Mouse (Mus musculus) lung, embryonic 14.5 days (tissue): Measurements from ENCODE around the gene Grm3. TPM values are rescaled to one million over a fixed set of nuclear protein-coding genes. Genes with fewer than 3 reads are reported as not detected.

Experiments
- ATAC-seq: fragments of 200-750 bp; cut with Nextera tagmentation; 2 replicates; pipeline ENCODE4 v1.8.0; 2017; ENCODE audit warnings: mild to moderate bottlenecking, moderate TSS enrichment, moderate library complexity; ENCODE audit not compliant: insufficient read depth
- DNase-seq: peaks from one replicate; pipeline ENCODE4 v3.0.0-alpha.2; 2015
- H3K27ac ChIP-seq: fragments of 300-500 bp; sonication (generic); 2 replicates; pipeline ENCODE4 v1.5.1; 2014; ENCODE audit warnings: low read depth, mild to moderate bottlenecking, moderate library complexity
- H3K27me3 ChIP-seq: fragments of 300-500 bp; sonication (generic); 2 replicates; pipeline ENCODE4 v1.6.1; 2014; ENCODE audit warnings: low read length, control low read depth; ENCODE audit not compliant: insufficient read depth
- H3K36me3 ChIP-seq: fragments of 300-500 bp; sonication (generic); 2 replicates; pipeline ENCODE4 v1.6.1; 2014; ENCODE audit warnings: control low read depth; ENCODE audit not compliant: insufficient read depth
- H3K4me1 ChIP-seq: fragments of 300-500 bp; sonication (generic); 2 replicates; pipeline ENCODE4 v1.6.1; 2014; ENCODE audit warnings: antibody characterized with exemption, control low read depth; ENCODE audit not compliant: insufficient read depth
- H3K4me2 ChIP-seq: fragments of 300-500 bp; sonication (generic); 2 replicates; pipeline ENCODE4 v1.6.1; 2014; ENCODE audit warnings: mild to moderate bottlenecking
- H3K4me3 ChIP-seq: fragments of 300-500 bp; sonication (generic); 2 replicates; pipeline ENCODE4 v1.5.1; 2014; ENCODE audit warnings: low read depth, low read length
- H3K9ac ChIP-seq: fragments of 300-500 bp; sonication (generic); 2 replicates; pipeline ENCODE4 v1.6.1; 2014
- H3K9me3 ChIP-seq: fragments of 300-500 bp; sonication (generic); 2 replicates; pipeline ENCODE4 v1.6.1; 2016; ENCODE audit warnings: low read depth, low read length, control low read depth
- CTCF ChIP-seq: IDR thresholded peaks from 2 replicates; pipeline ENCODE4 v1.5.1; 2016; ENCODE audit warnings: antibody characterized with exemption, low read depth
- WGBS: fragments of 180-500 bp; shearing (Covaris S2); extraction: QIAGEN DNeasy Blood & Tissue Kit; methylation state at CpG from one replicate; pipeline ENCODE4 v1.1.7; 2014; 5-methylcytosine and 5-hydroxymethylcytosine counted together
- polyA plus RNA-seq: library from polyadenylated mRNA; unstranded; fragments of >200 nt; fragmentation: Nextera tagmentation; extraction: Ambion mirVana; gene quantifications from 2 replicates; pipeline ENCODE4 v1.2.1, GENCODE M21; 2014

The Grm3 gene
- polyA plus RNA-seq, 1 experiment from 2014 or later: 0.08 TPM

DNA sequence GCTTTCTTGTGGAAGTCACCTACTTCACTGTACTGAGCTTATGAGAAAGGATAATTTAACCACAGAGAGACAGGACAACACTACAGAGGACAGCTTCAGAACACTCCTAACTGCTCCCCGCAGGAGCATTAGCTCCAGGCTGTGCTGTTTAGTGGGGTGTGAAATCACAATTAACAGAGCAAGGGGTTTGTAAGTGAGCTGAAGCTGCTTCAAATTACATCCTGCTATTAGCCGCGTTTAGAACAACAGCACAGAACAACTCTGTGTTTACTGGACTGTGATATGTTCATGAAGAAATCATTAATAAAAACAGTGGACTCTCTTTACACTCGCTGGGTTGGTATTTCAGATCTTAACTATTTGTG lies 101.9 kb downstream of the Grm3 start:
- 24% methylated on average over 4 of the region's 4 CpGs for WGBS
- ATAC-seq: no peak
- Histone ChIP-seq H3K4me2 (no peak overlapping the region), H3K27ac (no peak overlapping the region), H3K4me1 (no peaks in the 10 kb centered on the region), H3K4me3 (no peak overlapping the region), H3K27me3 (no peaks in the 10 kb centered on the region), H3K9ac (no peak overlapping the region), H3K36me3 (no peaks in the 10 kb centered on the region), H3K9me3 (no peaks in the 10 kb centered on the region)
- DNase-seq: no peak
- no peak for TF ChIP-seq CTCF

DNA sequence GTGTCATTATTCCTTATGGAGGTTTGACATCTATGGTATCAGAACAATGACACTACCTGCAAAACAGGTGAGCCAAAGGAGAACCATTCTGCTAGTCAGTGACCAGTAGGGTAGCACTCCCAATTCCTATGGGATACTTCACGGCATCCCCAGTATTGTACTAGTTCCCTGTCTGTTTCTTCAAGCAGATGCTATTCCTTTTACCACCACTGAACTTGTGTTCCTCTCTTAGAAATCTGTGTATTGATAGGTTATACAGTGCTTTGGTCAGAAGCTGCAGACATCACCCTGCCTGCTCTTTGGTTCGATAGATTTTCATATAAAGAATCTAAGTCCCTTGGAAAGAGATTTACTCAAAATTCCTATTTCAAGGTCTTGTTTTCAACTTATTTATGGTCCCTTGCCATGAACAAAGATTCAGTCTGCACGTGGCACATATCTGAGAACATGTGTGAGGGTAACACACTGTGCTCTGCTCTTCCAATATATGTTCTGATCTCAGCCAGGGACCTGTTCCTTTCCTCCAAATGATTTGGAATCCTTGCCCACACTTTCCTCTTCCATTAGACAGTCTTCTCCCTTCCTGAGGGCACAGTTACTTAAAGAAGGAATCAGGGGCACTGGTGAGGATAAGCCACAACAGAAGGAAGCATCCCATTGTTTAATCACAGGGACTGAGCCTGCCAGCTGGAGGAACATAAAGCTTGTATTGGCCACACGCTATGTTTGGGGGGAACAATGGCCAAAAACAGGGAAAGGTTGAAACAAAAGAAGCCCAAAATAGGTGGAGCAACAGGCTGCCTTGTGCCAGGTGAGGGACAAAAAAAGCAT lies 102.5 kb downstream of the Grm3 start:
- no peaks in the 10 kb centered on the region for H3K4me1 ChIP-seq
- H3K27ac ChIP-seq: no peak overlapping the region
- H3K36me3 ChIP-seq: no peaks in the 10 kb centered on the region
- WGBS: 66% methylated on average over 4 of the region's 4 CpGs
- H3K9me3 ChIP-seq: no peaks in the 10 kb centered on the region
- H3K4me3 ChIP-seq: no peak overlapping the region
- H3K4me2 ChIP-seq: no peak overlapping the region
- DNase-seq (no peak), ATAC-seq (no peak)
- H3K9ac ChIP-seq: no peak overlapping the region
- H3K27me3 ChIP-seq: no peaks in the 10 kb centered on the region
- no peak for TF ChIP-seq CTCF

DNA sequence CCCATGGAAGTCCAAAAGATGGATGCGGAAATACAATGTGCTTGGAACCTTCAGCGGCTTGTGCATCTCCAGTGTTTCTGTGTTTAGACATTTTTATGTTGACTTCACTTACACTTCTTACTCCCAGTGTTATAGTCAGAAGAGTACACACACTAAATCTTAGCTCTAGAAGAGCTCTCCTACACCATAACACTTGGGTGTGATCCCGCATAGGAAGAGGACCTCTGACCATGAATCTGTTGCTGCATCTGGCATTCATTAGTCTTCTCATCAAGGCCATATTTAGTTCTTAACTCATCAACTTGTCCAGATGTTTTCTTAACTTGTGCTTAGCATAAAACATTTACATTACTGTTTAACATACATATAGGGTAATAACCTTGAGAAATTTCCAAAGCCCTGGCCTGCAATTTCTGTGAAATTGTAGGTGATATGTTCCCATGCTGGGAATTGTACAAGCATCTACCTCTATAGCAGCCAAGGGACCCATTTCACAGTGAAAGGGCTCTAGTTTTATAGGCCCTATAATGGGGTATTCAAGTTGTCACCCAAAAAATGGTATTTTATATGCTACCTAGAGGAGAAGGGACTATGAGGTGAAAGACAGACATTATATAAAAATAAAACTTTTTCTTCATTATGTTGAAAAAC lies 103.4 kb downstream of the Grm3 start:
- no peak for ATAC-seq
- no peaks in the 10 kb centered on the region for H3K36me3 ChIP-seq
- H3K9ac ChIP-seq: no peak overlapping the region
- H3K9me3 ChIP-seq: no peaks in the 10 kb centered on the region
- H3K4me3 ChIP-seq: no peak overlapping the region
- TF ChIP-seq CTCF: no peak
- no peaks in the 10 kb centered on the region for H3K4me1 ChIP-seq
- no peak overlapping the region for H3K4me2 ChIP-seq
- H3K27ac ChIP-seq: no peak overlapping the region
- DNase-seq: no peak
- WGBS: 78% methylated on average over 3 of the region's 3 CpGs
- H3K27me3 ChIP-seq: no peaks in the 10 kb centered on the region

DNA sequence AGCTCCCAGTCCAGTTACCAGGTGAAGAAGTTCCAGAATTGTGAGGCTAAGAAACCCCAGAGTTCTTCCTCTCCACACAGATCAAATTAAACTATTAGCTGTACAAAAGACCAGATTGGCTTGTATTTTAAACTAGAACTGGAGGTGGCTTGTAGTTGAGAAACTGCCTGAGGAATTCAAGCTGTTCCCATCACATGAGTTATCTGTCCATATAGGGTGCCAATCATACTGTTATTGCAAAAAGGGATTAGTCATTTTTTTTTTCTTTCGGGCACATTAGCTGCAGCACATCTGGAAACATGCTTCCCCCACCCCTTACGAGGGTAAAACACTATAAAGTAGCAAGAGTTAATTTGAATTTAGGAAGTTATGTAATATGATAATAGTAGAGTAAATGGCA lies 145.9 kb downstream of the Grm3 start:
- no peak for ATAC-seq
- WGBS: 61% methylated on average over 2 of the region's 2 CpGs
- TF ChIP-seq CTCF: no peak
- H3K27ac ChIP-seq: no peak overlapping the region
- H3K4me3 ChIP-seq: no peak overlapping the region
- no peaks in the 10 kb centered on the region for H3K4me1 ChIP-seq
- no peaks in the 10 kb centered on the region for H3K27me3 ChIP-seq
- no peaks in the 10 kb centered on the region for H3K36me3 ChIP-seq
- H3K9ac ChIP-seq: no peak overlapping the region
- DNase-seq: no peak
- no peaks in the 10 kb centered on the region for H3K9me3 ChIP-seq
- H3K4me2 ChIP-seq: no peak overlapping the region

DNA sequence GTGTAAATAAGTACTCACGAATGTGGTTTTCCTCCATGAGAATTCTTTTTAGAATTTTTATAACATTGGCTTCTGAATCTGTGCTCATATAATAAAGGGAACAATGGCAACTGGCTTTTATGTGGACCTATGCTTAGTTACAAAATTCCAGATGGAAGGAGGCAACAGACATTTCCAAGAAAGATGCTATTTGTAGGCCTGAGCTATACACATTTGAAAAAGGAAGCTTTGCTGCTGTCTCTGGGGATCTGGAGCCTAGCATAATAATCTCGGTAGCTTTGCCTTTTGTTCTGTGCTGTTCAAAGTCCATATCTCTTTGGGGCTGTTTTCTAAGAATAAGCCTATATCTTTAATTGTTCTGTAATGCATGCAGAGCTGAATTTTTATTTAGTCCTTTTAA lies 146.4 kb downstream of the Grm3 start:
- ATAC-seq (no peak), DNase-seq (no peak)
- 81% methylated on average over 2 of the region's 2 CpGs for WGBS

DNA sequence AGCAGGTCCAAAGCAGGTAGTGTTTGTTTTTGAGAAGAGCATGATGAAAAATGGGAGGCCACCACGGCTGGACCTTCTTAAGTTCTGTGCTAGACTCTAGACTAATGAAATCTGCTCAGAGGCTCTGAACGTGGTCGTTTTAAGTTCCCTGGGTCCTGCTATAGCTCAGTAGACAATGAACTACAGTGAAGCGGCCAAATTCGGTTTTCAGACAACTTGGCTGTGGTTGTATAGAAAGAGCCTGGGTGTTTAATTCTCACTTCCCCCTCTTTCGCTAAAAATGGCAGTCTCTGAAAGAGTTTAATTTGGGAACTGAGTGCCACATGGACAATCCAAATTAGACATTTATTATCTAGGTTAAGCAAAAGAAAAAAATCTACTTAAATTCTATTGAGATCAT lies 154.0 kb downstream of the Grm3 start:
- H3K4me1 ChIP-seq: no peaks in the 10 kb centered on the region
- H3K4me2 ChIP-seq: no peak overlapping the region
- 82% methylated on average over 6 of the region's 6 CpGs for WGBS
- H3K27ac ChIP-seq: no peak overlapping the region
- H3K4me3 ChIP-seq: no peak overlapping the region
- H3K9ac ChIP-seq: no peak overlapping the region
- no peaks in the 10 kb centered on the region for H3K9me3 ChIP-seq
- no peaks in the 10 kb centered on the region for H3K27me3 ChIP-seq
- no peak for ATAC-seq
- H3K36me3 ChIP-seq: no peaks in the 10 kb centered on the region
- no peak for TF ChIP-seq CTCF
- no peak for DNase-seq

More for the DNA sequence above, 146.4 kb downstream of the Grm3 start:
- Histone ChIP-seq H3K27ac (no peak overlapping the region), H3K9me3 (no peaks in the 10 kb centered on the region), H3K4me1 (no peaks in the 10 kb centered on the region), H3K36me3 (no peaks in the 10 kb centered on the region), H3K4me3 (no peak overlapping the region), H3K4me2 (no peak overlapping the region), H3K27me3 (no peaks in the 10 kb centered on the region), H3K9ac (no peak overlapping the region)
- no peak for TF ChIP-seq CTCF

DNA sequence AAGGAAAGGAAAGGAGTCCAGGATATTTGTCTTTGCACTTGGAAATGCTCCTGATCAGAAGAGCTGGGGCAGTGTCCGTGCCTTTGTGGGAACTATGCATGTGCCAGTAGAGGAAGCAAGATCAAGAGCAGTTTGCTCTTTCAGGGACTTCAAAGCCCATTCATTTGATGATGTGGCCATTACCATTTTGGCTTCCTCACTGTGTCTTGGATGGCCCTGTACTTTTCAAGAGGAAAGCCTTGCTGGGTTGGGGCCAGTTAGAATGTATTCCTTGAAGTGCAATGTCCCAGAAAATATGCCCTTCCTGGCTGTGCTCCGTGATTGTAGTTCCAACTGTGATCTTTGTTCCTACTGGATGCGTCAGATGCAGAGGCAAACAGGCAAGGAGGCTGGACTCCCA lies 167.3 kb downstream of the Grm3 start:
- no peak for ATAC-seq
- no peaks in the 10 kb centered on the region for H3K36me3 ChIP-seq
- no peak for DNase-seq
- no peaks in the 10 kb centered on the region for H3K9me3 ChIP-seq
- H3K27me3 ChIP-seq: no peaks in the 10 kb centered on the region
- TF ChIP-seq CTCF: no peak
- no peak overlapping the region for H3K27ac ChIP-seq
- no peak overlapping the region for H3K9ac ChIP-seq
- no peak overlapping the region for H3K4me2 ChIP-seq
- no peaks in the 10 kb centered on the region for H3K4me1 ChIP-seq
- no peak overlapping the region for H3K4me3 ChIP-seq
- WGBS: 52% methylated on average over 3 of the region's 3 CpGs
